Comparison of ENCODE assay signal across 8 mouse cellular contexts in genomic region chrX:94990080-94990825, GRCm38 (mm10). TPM values are rescaled to one million over a fixed set of nuclear protein-coding genes. Genes with fewer than 3 reads are reported as not detected.
A peak's percentile ranks its signal among the peaks of the same experiment; 100 is the strongest.
DNase-seq lines count a peak whose midpoint lies in the region; ATAC-seq and TF ChIP-seq lines count a peak whose summit lies in the region.

No protein-coding gene starts in this region.

- peak; percentile 8 for DNase-seq in kidney, adult 9 months
- DNase-seq in kidney, adult 18-20 months, result no peak
- peak; percentile 20 to 23 for DNase-seq in cerebellum, postnatal 10 days
- peak; percentile 21 to 24 for DNase-seq in heart, adult 2 months
- DNase-seq in right cerebral cortex, postnatal 14 days, result peak; percentile 9
- DNase-seq in spleen, adult 12 weeks (ENCODE audit: low spot score), result no peak

- TF ChIP-seq EP300 in heart, adult 2 months (IDR thresholded peaks at IDR 0.05; ENCODE audit: insufficient read depth, low read depth, low read length), result no peak

- H3K4me2 ChIP-seq in kidney, embryonic 14.5 days (replicated peaks; ENCODE audit: low read depth, low read length), result peak overlapping the region; percentile 41
- peak overlapping the region; percentile 62 for H3K4me2 ChIP-seq in lung, embryonic 16.5 days (ENCODE audit: low read depth, low read length)

- no peaks in the 10 kb centered on the region for H3K36me3 ChIP-seq in heart, adult 2 months (ENCODE audit: control insufficient read depth, insufficient read depth, low read length)
- no peaks in the 10 kb centered on the region for H3K36me3 ChIP-seq in kidney, embryonic 14.5 days (ENCODE audit: control insufficient read depth, insufficient read depth, low read length)
- H3K36me3 ChIP-seq in lung, embryonic 16.5 days (ENCODE audit: control insufficient read depth, insufficient read depth, low read length), result no peaks in the 10 kb centered on the region

- ATAC-seq in kidney, embryonic 14.5 days (ENCODE audit: low FRiP score, low TSS enrichment), result peak; percentile 81
- peak; percentile 89 for ATAC-seq in lung, embryonic 16.5 days (ENCODE audit: low read depth)

- no peaks in the 10 kb centered on the region for H3K4me1 ChIP-seq in heart, adult 2 months (ENCODE audit: control insufficient read depth, insufficient read depth, low read length)
- no peaks in the 10 kb centered on the region for H3K4me1 ChIP-seq in kidney, embryonic 14.5 days (ENCODE audit: control insufficient read depth, insufficient read depth, low read length)
- no peaks in the 10 kb centered on the region for H3K4me1 ChIP-seq in lung, embryonic 16.5 days (replicated peaks; ENCODE audit: control insufficient read depth, insufficient read depth, low read length)

- H3K9me3 ChIP-seq in kidney, embryonic 14.5 days (ENCODE audit: control insufficient read depth, low read length), result no peaks in the 10 kb centered on the region
- H3K9me3 ChIP-seq in lung, embryonic 16.5 days (ENCODE audit: control insufficient read depth, low read length), result no peaks in the 10 kb centered on the region

- no peak for TF ChIP-seq CTCF in heart, adult 2 months (IDR thresholded peaks at IDR 0.05)

- intact Hi-C loops in heart, adult 2 months (cut with DNase I), result no loop called here

- 16% methylated on average over 29 of the region's 29 CpGs for WGBS in heart, adult 2 months
- 32% methylated on average over 29 of the region's 29 CpGs for WGBS in kidney, embryonic 14.5 days
- 10% methylated on average over 29 of the region's 29 CpGs for WGBS in lung, embryonic 16.5 days

- no peaks in the 10 kb centered on the region for H3K79me2 ChIP-seq in heart, adult 2 months (replicated peaks; ENCODE audit: control insufficient read depth, insufficient read depth, low read length)

- no peak overlapping the region; the same call in 1 of the 2 replicates for H3K4me3 ChIP-seq in heart, adult 2 months
- H3K4me3 ChIP-seq in kidney, embryonic 14.5 days (ENCODE audit: low read length), result peak overlapping the region; percentile 19; the same call in 1 of the 2 replicates
- peak overlapping the region; percentile 44 for H3K4me3 ChIP-seq in lung, embryonic 16.5 days (ENCODE audit: low read length)

- TF ChIP-seq POLR2A in heart, adult 2 months (IDR thresholded peaks at IDR 0.05; ENCODE audit: insufficient read depth, low read depth, low read length), result no peak

- no peak overlapping the region for H3K27ac ChIP-seq in heart, adult 2 months
- H3K27ac ChIP-seq in kidney, embryonic 14.5 days (ENCODE audit: low read depth, low read length), result no peak overlapping the region
- H3K27ac ChIP-seq in lung, embryonic 16.5 days (ENCODE audit: low read length), result peak overlapping the region; percentile 36; the same call in 1 of the 2 replicates

- no peaks in the 10 kb centered on the region for H3K27me3 ChIP-seq in heart, adult 2 months (ENCODE audit: control insufficient read depth, insufficient read depth, low read length)
- H3K27me3 ChIP-seq in kidney, embryonic 14.5 days (ENCODE audit: control insufficient read depth, insufficient read depth, low read length), result no peaks in the 10 kb centered on the region
- no peaks in the 10 kb centered on the region; the same call in none of the 2 replicates for H3K27me3 ChIP-seq in lung, embryonic 16.5 days (ENCODE audit: control insufficient read depth, insufficient read depth, low read depth, low read length)

- H3K9ac ChIP-seq in heart, adult 2 months (ENCODE audit: low read depth, low read length), result peak overlapping the region; percentile 50
- H3K9ac ChIP-seq in kidney, embryonic 14.5 days (ENCODE audit: low read depth, low read length), result peak overlapping the region; percentile 50; the same call in 1 of the 2 replicates
- H3K9ac ChIP-seq in lung, embryonic 16.5 days (ENCODE audit: low read length), result peak overlapping the region; percentile 67

RNA-seq across cellular contexts. Expression of gene Spin4, which starts 36.2 kb away (rescaled TPM):
- total RNA-seq in heart, adult 2 months (2021), result under 1 TPM; 0.76 to 0.86 TPM
- 0.35 and 0.70 TPM in 2 replicates for polyA plus RNA-seq in heart, adult 2 months (2012; rRNA removed)
- polyA plus RNA-seq in kidney, embryonic 14.5 days (2014; fragmentation: Nextera tagmentation; extraction: Ambion mirVana), result 7.0 and 9.4 TPM in 2 replicates
- polyA plus RNA-seq in lung, embryonic 16.5 days (2015; fragmentation: Nextera tagmentation; extraction: Ambion mirVana), result 8.2 and 10.6 TPM in 2 replicates

Comparison
In these comparisons a context has a peak if more than half of its experiments do, and no peak if none do; other contexts are left out.
1. DNase-seq: peak in kidney, adult 9 months (single experiment), cerebellum, postnatal 10 days (2 of 2), heart, adult 2 months (2 of 2) and right cerebral cortex, postnatal 14 days (single experiment); none in kidney, adult 18-20 months (single experiment) and spleen, adult 12 weeks (single experiment).
2. Peak in every context shown above with its lines, with median percentiles within 50 percentile points of each other: H3K9ac ChIP-seq.